Mouse (Mus musculus): ENCODE results near the gene Ajm1. TPM values are rescaled to one million over a fixed set of nuclear protein-coding genes. Genes with fewer than 3 reads are reported as not detected.

The Ajm1 gene
- total RNA-seq, 2 experiments from 2014 or later: 0.10 to 0.12 TPM

DNA sequence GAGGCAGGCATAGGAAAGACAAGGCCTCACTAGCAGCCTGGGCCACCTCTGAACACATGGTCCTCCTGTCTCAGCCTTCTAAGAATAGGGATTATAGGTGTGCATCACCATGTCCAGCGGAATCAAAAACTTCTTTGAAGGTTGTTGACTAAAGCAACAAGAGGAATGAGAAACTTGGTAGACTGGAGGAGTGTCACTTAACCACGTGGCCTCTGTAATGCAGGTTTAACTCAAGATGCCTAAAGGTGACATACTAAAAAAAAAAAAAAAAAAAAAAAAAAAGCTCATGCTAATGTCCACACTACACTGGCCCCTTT lies 46.7 kb downstream of the Ajm1 start:
- intact Hi-C loops (cut with DNase I): no loop called here
- no peak for DNase-seq

DNA sequence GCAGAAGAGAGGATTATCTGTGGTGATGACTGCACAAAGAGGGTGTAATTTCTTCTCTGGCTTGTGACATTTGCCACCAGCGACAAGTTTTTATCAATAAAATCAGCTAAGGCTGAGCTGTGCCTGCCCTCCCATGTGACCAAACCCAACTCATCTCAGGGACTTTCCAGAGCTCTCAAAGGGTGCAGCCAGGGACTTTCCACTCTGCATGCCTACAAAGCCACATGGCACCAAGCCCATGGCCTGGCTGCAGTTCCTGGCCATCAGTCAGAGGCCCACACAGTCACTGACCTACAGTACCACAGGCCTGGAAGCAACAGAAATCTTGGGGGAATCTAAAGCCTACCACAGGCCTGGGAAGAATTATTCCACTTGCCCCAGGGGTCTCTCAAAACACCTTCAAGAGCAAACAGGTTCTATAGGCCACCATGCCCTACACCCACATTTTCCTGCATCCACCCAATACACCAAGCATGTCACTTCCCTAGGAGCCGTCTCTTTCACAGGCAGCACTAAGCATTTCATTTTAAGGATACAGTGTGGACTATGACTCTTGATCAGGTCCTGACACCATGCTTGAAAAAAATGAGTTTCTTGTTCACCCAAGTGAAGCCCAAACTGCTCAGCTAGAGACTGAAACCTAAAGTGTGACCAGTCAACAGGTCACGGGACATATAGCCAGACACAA lies 47.2 kb downstream of the Ajm1 start:
- intact Hi-C loops (cut with DNase I): no loop called here
- peak; percentile 91 for DNase-seq

DNA sequence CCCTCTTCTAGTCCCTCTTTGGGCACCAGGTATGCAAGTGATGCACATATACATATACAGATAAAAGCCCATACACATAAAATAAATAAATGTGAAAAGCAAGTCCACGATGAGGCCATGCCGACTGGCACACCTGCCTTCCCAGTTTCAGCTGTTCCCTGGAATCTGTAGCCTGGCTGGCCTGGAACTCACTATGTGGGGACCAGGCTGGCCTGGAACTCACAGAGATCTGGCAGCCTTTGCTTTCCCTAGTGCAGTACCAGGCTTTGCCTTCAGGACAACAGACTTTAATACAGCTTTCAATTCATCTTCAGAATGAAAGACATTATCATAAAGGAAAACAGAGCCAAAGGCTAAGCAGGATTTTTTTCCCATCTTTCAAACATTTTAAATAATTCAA lies 47.9 kb downstream of the Ajm1 start:
- no peak for DNase-seq

DNA sequence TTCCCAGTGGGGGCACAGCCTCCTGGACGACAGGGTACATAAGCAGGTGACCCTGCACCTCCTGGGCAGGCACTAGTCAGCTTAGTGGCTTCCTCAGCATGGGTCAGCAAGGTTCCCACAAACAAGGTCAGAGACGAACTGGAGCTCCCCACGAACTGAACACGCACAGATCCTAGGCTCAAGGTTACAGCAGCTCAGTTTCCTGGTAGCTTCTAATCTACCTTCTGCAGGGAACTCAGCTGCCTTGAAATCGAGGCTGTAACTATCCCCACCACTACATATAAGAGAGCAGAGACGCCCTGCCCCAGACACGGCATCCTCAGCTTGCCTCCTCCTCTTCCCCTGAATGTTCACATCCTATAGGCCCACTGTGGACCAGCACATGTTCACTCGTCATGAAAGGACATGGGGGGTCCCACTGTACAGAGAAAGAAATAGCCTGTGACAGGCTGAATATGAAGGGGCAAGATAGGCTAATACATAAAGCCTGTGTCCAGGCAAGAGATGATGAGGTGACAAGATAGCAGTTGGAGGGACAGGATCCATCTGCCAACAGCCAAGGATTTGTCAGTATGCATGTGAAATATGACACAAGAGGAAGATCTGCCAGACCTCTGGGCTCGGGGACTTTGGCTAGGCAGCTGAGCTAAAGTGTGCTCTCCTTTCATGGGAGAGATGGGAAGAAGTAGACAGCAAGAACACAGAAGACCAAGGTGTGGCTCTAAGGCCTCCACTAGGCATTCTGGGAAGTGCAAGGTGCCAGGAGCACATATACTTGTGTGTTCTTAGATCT lies 54.9 kb downstream of the Ajm1 start:
- intact Hi-C loops (cut with DNase I): no loop called here

More for the DNA sequence above, 47.9 kb downstream of the Ajm1 start:
- intact Hi-C loops (cut with DNase I): no loop called here

More for the DNA sequence above, 54.9 kb downstream of the Ajm1 start:
- no peak for DNase-seq

Other genes with a start within 250 kb of the Ajm1 start
- 10 to 100 TPM; 28.2 TPM for gene Man1b1, start 249.4 kb downstream of the Ajm1 start, total RNA-seq (2021)
- gene Dpp7, start 225.4 kb downstream of the Ajm1 start, total RNA-seq (2021): 1 to 10 TPM; 3.6 to 3.8 TPM
- 1 to 10 TPM; 7.1 to 9.4 TPM for gene Uap1l1, start 216.1 kb downstream of the Ajm1 start, total RNA-seq (2021)
- 1 to 10 TPM; 2.8 to 4.7 TPM for gene Sapcd2, start 209.4 kb downstream of the Ajm1 start, total RNA-seq (2021)
- gene Entpd2, start 185.9 kb downstream of the Ajm1 start, total RNA-seq (2021): 10 to 100 TPM; 14.9 to 17.2 TPM
- gene Npdc1, start 182.4 kb downstream of the Ajm1 start, total RNA-seq (2021): 10 to 100 TPM; 37.9 to 39.7 TPM
- gene Fut7, start 158.5 kb downstream of the Ajm1 start, total RNA-seq (2021): under 1 TPM in 1 of 2 experiments, not detected in 1; 0.12 TPM
- gene Abca2, start 153.1 kb downstream of the Ajm1 start, total RNA-seq (2021): 10 to 100 TPM; 21.2 to 21.9 TPM
- gene Clic3, start 124.9 kb downstream of the Ajm1 start, total RNA-seq (2021): 1 to 10 TPM; 3.3 to 3.7 TPM
- 10 to 100 TPM; 33.3 to 39.5 TPM for gene Paxx, start 120.7 kb downstream of the Ajm1 start, total RNA-seq (2021)
- gene Ptgds, start 111.7 kb downstream of the Ajm1 start, total RNA-seq (2021): 100 to 1,000 TPM in 1 of 2 experiments, 10 to 100 TPM in 1; 75.1 to 110 TPM
- not detected for gene Lcn12, start 87.8 kb downstream of the Ajm1 start, total RNA-seq (2021)
- gene Fbxw5, start 81.0 kb downstream of the Ajm1 start, total RNA-seq (2021): 10 to 100 TPM; 93.1 to 93.4 TPM
- gene C8g, start 80.0 kb downstream of the Ajm1 start, total RNA-seq (2021): under 1 TPM; 0.52 to 0.53 TPM
- 10 to 100 TPM; 16.1 to 18.3 TPM for gene Traf2, start 34.8 kb downstream of the Ajm1 start, total RNA-seq (2021)
- 100 to 1,000 TPM; 188 to 189 TPM for gene Edf1, start 23.9 kb downstream of the Ajm1 start, total RNA-seq (2021)
- gene Mamdc4, start 6.9 kb downstream of the Ajm1 start, total RNA-seq (2021): 1 to 10 TPM; 1.8 to 2.2 TPM
- gene Phpt1, start 6.5 kb downstream of the Ajm1 start, total RNA-seq (2021): 100 to 1,000 TPM in 1 of 2 experiments, 10 to 100 TPM in 1; 93.8 to 101 TPM
- 10 to 100 TPM; 49.4 to 57.6 TPM for gene Rabl6, start 26.8 kb upstream of the Ajm1 start, total RNA-seq (2021)
- gene Ccdc183, start 35.9 kb upstream of the Ajm1 start, total RNA-seq (2021): not detected
- 10 to 100 TPM; 22.1 to 24.6 TPM for gene Tmem141, start 40.2 kb upstream of the Ajm1 start, total RNA-seq (2021)
- gene Fcna, start 46.3 kb upstream of the Ajm1 start, total RNA-seq (2021): 1 to 10 TPM; 2.7 to 3.7 TPM
- 1 to 10 TPM in 1 of 2 experiments, under 1 TPM in 1; 0.99 to 1.0 TPM for gene Lcn8, start 71.4 kb upstream of the Ajm1 start, total RNA-seq (2021)
- not detected for gene Lcn5, start 76.2 kb upstream of the Ajm1 start, total RNA-seq (2021)
- gene Lcn6, start 95.0 kb upstream of the Ajm1 start, total RNA-seq (2021): not detected
- not detected for gene Lcn10, start 101.0 kb upstream of the Ajm1 start, total RNA-seq (2021)
- gene Obp2a, start 118.3 kb upstream of the Ajm1 start, total RNA-seq (2021): not detected
- gene Bmyc, start 125.0 kb upstream of the Ajm1 start, total RNA-seq (2021): 10 to 100 TPM; 14.6 to 15.6 TPM
- not detected for gene Obp2b, start 155.3 kb upstream of the Ajm1 start, total RNA-seq (2021)
- not detected for gene Lcn3, start 183.8 kb upstream of the Ajm1 start, total RNA-seq (2021)
- not detected for gene Lcn11, start 195.3 kb upstream of the Ajm1 start, total RNA-seq (2021)
- gene Gm13539, start 200.5 kb upstream of the Ajm1 start, total RNA-seq (2021): not detected
- gene Glt6d1, start 234.1 kb upstream of the Ajm1 start, total RNA-seq (2021): not detected
- gene Lcn9, start 241.4 kb upstream of the Ajm1 start, total RNA-seq (2021): not detected

Measured in heart, postnatal 10 days (tissue).